Mouse (Mus musculus) frontal cortex, adult 2 months (tissue): ENCODE results near the gene Prpf40a. TPM values are rescaled to one million over a fixed set of nuclear protein-coding genes. Genes with fewer than 3 reads are reported as not detected.

Experiments used
- DNase-seq, 2 experiments: peaks; one replicate each; pipeline ENCODE4 v3.0.0; 2022; ENCODE audit warnings: low spot score in 1 of 2; ENCODE audit errors: extremely low spot score in 1 of 2
- polyA plus RNA-seq: library from polyadenylated mRNA; depleted of rRNA; stranded (reverse); fragments of >200 nt; gene quantifications from 2 replicates; pipeline ENCODE4 v1.2.3, GENCODE M21; 2012; rRNA removed

The Prpf40a gene
- polyA plus RNA-seq, 1 experiment: 23.8 TPM

- no peak for DNase-seq
Observed at GRCm38 (mm10) chr2:53106472-53106871, 84.6 kb downstream of the Prpf40a start.

GRCm38 (mm10) chr2:53106056-53106455, 85.0 kb downstream of the Prpf40a start:
- peak; percentile 20 to 43 for DNase-seq

- DNase-seq: no peak
Observed at GRCm38 (mm10) chr2:53105408-53105807, 85.7 kb downstream of the Prpf40a start.

DNA sequence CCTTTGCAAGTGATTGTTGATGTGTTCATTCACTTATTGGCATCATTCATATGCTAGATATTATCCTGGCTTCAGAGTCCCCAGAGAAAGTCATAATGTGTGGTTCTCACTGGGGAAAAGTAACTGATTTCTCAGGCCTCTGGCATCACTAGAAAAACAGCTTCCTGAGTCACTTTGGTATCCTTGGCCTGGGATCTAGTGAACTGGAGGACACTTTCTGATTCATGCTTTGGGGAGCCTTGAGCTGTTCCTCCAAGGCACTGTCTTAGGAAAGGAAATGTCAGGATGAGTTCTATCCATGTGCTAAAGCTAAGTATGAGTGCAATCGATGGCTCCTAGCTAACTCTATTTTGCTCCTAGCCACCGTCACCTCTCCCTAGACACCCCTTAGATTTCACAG, 88.2 kb downstream of the Prpf40a start:
- no peak for DNase-seq

- no peak for DNase-seq
Observed at GRCm38 (mm10) chr2:53101885-53102740, 89.0 kb downstream of the Prpf40a start.

DNA sequence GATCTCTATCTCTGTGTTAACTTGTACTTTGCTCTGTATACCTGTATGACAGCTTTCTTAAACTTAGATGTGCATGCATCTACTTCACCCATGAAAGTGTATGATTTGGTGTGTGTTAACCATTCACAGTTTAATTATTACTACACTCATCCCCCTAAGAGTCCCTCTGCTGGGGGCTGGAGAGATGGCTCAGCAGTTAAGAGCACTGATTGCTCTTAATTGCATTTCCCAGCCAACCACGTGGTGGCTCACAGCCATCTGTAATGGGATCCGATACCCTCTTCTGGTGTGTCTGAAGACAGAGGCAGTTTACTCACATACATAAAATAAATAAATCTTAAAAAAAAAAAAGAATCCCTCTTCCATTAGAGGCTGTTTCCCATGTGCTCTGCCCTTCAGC, 91.0 kb downstream of the Prpf40a start:
- DNase-seq: no peak

- no peak for DNase-seq
Observed at GRCm38 (mm10) chr2:53095489-53095888, 95.6 kb downstream of the Prpf40a start.

- DNase-seq: peak in 1 of 2 experiments; percentile 6
Observed at GRCm38 (mm10) chr2:53095031-53095430, 96.1 kb downstream of the Prpf40a start.

DNA sequence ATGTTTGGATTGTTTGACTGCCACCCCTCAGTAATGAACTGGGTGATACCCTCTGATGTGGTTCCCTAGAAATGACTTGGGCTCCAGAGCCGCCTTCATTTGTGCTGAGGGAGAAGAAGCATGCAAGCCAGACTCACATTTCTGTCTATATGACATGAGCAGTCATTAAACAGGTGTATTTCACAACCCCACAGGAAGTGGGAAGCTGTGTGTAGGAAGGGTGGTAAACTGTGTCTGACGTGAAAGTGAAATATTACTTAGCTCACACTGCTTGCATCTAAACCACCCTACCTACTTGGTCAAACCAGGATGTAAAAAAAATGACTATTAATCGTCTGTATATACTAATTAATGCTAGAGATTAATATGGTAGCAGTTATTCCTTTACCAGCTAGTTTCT, 102.3 kb downstream of the Prpf40a start:
- DNase-seq: no peak

- peak in 1 of 2 experiments; percentile 76 for DNase-seq
Observed at GRCm38 (mm10) chr2:53085617-53086202, 105.4 kb downstream of the Prpf40a start.

Other genes starting within 250 kb of the Prpf40a start
- 14.5 and 15.5 TPM in 2 replicates for gene Arl6ip6, start 442 bp upstream of the Prpf40a start, polyA plus RNA-seq